Mouse (Mus musculus) midbrain, postnatal 0 days (tissue): ENCODE data around the gene Tcaf2. TPM values are rescaled to one million over a fixed set of nuclear protein-coding genes. Genes with fewer than 3 reads are reported as not detected.

Experiments
- ATAC-seq: fragments of 200-750 bp; cut with Nextera tagmentation; 2 replicates; pipeline ENCODE4 v1.8.0; 2017; ENCODE audit warnings: moderate number of reproducible peaks, mild to moderate bottlenecking, moderate TSS enrichment, moderate library complexity; ENCODE audit not compliant: low FRiP score
- DNase-seq: peaks from one replicate; pipeline ENCODE4 v3.0.0-alpha.2; 2015; ENCODE audit warnings: low spot score
- H3K27ac ChIP-seq: fragments of 300-500 bp; sonication (generic); 2 replicates; pipeline ENCODE4 v1.5.1; 2014; ENCODE audit warnings: low read depth, mild to moderate bottlenecking, low read length, mixed read lengths
- H3K27me3 ChIP-seq: fragments of 300-500 bp; sonication (generic); 2 replicates; pipeline ENCODE4 v1.6.1; 2014; ENCODE audit warnings: low read length, control low read depth, mixed read lengths; ENCODE audit not compliant: insufficient read depth
- H3K36me3 ChIP-seq: fragments of 300-500 bp; sonication (generic); 2 replicates; pipeline ENCODE4 v1.6.1; 2014; ENCODE audit warnings: low read length, control low read depth, mixed read lengths; ENCODE audit not compliant: insufficient read depth
- H3K4me1 ChIP-seq: fragments of 300-500 bp; sonication (generic); 2 replicates; pipeline ENCODE4 v1.6.1; 2014; ENCODE audit warnings: mild to moderate bottlenecking, control low read depth, antibody characterized with exemption, low read length, mixed read lengths; ENCODE audit not compliant: insufficient read depth
- H3K4me2 ChIP-seq: fragments of 300-500 bp; sonication (generic); 2 replicates; pipeline ENCODE4 v1.6.1; 2014; ENCODE audit warnings: low read depth, mild to moderate bottlenecking, low read length, mixed read lengths; ENCODE audit not compliant: poor library complexity, severe bottlenecking
- H3K4me3 ChIP-seq: fragments of 300-500 bp; sonication (generic); 2 replicates; pipeline ENCODE4 v1.5.1; 2014; ENCODE audit warnings: low read depth, mild to moderate bottlenecking, low read length, moderate library complexity
- H3K9ac ChIP-seq: fragments of 300-500 bp; sonication (generic); replicated peaks from 2 replicates; pipeline ENCODE4 v1.6.1; 2014; ENCODE audit warnings: mild to moderate bottlenecking, low read length, moderate library complexity, mixed read lengths; ENCODE audit not compliant: poor library complexity, severe bottlenecking
- H3K9me3 ChIP-seq: fragments of 300-500 bp; sonication (generic); 2 replicates; pipeline ENCODE4 v1.6.1; 2016; ENCODE audit warnings: low read length, control low read depth
- CTCF ChIP-seq: IDR thresholded peaks from 2 replicates; pipeline ENCODE4 v1.5.1; 2016; ENCODE audit warnings: antibody characterized with exemption, mild to moderate bottlenecking
- WGBS: fragments of 180-500 bp; shearing (Covaris S2); extraction: QIAGEN DNeasy Blood & Tissue Kit; methylation state at CpG from one replicate; pipeline ENCODE4 v1.1.7; 2014; 5-methylcytosine and 5-hydroxymethylcytosine counted together
- polyA plus RNA-seq: library from polyadenylated mRNA; unstranded; fragments of >200 nt; fragmentation: Nextera tagmentation; extraction: Ambion mirVana; gene quantifications from 2 replicates; pipeline ENCODE4 v1.2.1, GENCODE M21; 2015
- total RNA-seq: library from RNA; depleted of rRNA; stranded (reverse); fragments of >200 nt; gene quantifications from 2 replicates; pipeline ENCODE4 v1.2.3, GENCODE M21; 2014

The Tcaf2 gene
- total and polyA plus RNA-seq, 2 experiments from 2014 or later = 1.5 to 4.7 TPM

- TF ChIP-seq CTCF = no peak
- 99% methylated on average over 3 of the region's 3 CpGs for WGBS
- Histone ChIP-seq H3K9me3 (no peaks in the 10 kb centered on the region), H3K27ac (no peak overlapping the region), H3K36me3 (peaks cover 69% of the 10 kb centered on the region), H3K4me3 (no peak overlapping the region), H3K27me3 (no peaks in the 10 kb centered on the region), H3K9ac (no peak overlapping the region), H3K4me1 (no peaks in the 10 kb centered on the region), H3K4me2 (no peak overlapping the region)
- ATAC-seq (no peak), DNase-seq (no peak)
Observed at GRCm38 (mm10) chr6:42676011-42676410, 31.0 kb upstream of the Tcaf2 start.

- Histone ChIP-seq H3K4me3 (no peak overlapping the region), H3K36me3 (peaks cover 43% of the 10 kb centered on the region), H3K9me3 (no peaks in the 10 kb centered on the region), H3K27me3 (no peaks in the 10 kb centered on the region), H3K4me2 (no peak overlapping the region), H3K9ac (no peak overlapping the region), H3K4me1 (no peaks in the 10 kb centered on the region), H3K27ac (no peak overlapping the region)
- WGBS = 95% methylated on average over 1 of the region's 1 CpGs
- ATAC-seq = no peak
- no peak for TF ChIP-seq CTCF
- DNase-seq = no peak
Observed at GRCm38 (mm10) chr6:42671767-42672166, 26.7 kb upstream of the Tcaf2 start.

GRCm38 (mm10) chr6:42667722-42668121, 22.7 kb upstream of the Tcaf2 start:
- no peak for TF ChIP-seq CTCF
- Histone ChIP-seq H3K27ac (no peak overlapping the region), H3K36me3 (peaks cover 7% of the 10 kb centered on the region), H3K9me3 (no peaks in the 10 kb centered on the region), H3K4me2 (no peak overlapping the region), H3K27me3 (no peaks in the 10 kb centered on the region), H3K4me3 (no peak overlapping the region), H3K4me1 (no peaks in the 10 kb centered on the region), H3K9ac (no peak overlapping the region)
- WGBS = 95% methylated on average over 2 of the region's 2 CpGs
- DNase-seq (no peak), ATAC-seq (no peak)

GRCm38 (mm10) chr6:42661739-42662138, 16.7 kb upstream of the Tcaf2 start:
- Histone ChIP-seq H3K4me1 (no peaks in the 10 kb centered on the region), H3K4me2 (no peak overlapping the region), H3K9ac (no peak overlapping the region), H3K36me3 (no peaks in the 10 kb centered on the region), H3K27me3 (no peaks in the 10 kb centered on the region), H3K9me3 (no peaks in the 10 kb centered on the region), H3K27ac (no peak overlapping the region), H3K4me3 (no peak overlapping the region)
- TF ChIP-seq CTCF = no peak
- DNase-seq = peak; percentile 37
- ATAC-seq = no peak
- 64% methylated on average over 2 of the region's 2 CpGs for WGBS

- H3K27me3 ChIP-seq = no peaks in the 10 kb centered on the region
- WGBS = 74% methylated on average over 5 of the region's 5 CpGs
- ATAC-seq = no peak
- no peak overlapping the region for H3K27ac ChIP-seq
- no peaks in the 10 kb centered on the region for H3K9me3 ChIP-seq
- H3K36me3 ChIP-seq = no peaks in the 10 kb centered on the region
- TF ChIP-seq CTCF = no peak
- no peaks in the 10 kb centered on the region for H3K4me1 ChIP-seq
- DNase-seq = no peak
- H3K4me2 ChIP-seq = no peak overlapping the region
- no peak overlapping the region for H3K4me3 ChIP-seq
- H3K9ac ChIP-seq = no peak overlapping the region
Observed at GRCm38 (mm10) chr6:42634393-42634792, 10.7 kb downstream of the Tcaf2 start.

- 76% methylated on average over 4 of the region's 4 CpGs for WGBS
- Histone ChIP-seq H3K27ac (no peak overlapping the region), H3K4me1 (no peaks in the 10 kb centered on the region), H3K27me3 (no peaks in the 10 kb centered on the region), H3K4me3 (no peak overlapping the region), H3K4me2 (no peak overlapping the region), H3K9me3 (no peaks in the 10 kb centered on the region), H3K36me3 (no peaks in the 10 kb centered on the region), H3K9ac (no peak overlapping the region)
- ATAC-seq (no peak), DNase-seq (no peak)
- peak; percentile 36; the same call in 1 of the 2 replicates for TF ChIP-seq CTCF
Observed at GRCm38 (mm10) chr6:42631395-42631794, 13.7 kb downstream of the Tcaf2 start.
